Mouse (Mus musculus) testis, postnatal 14 days (tissue): Measurements from ENCODE around the gene Frg2f1.

Source experiments
- DNase-seq: peaks from one replicate; pipeline ENCODE4 v3.0.0; 2021; ENCODE audit warnings: low spot score

Frg2f1 gene

DNA sequence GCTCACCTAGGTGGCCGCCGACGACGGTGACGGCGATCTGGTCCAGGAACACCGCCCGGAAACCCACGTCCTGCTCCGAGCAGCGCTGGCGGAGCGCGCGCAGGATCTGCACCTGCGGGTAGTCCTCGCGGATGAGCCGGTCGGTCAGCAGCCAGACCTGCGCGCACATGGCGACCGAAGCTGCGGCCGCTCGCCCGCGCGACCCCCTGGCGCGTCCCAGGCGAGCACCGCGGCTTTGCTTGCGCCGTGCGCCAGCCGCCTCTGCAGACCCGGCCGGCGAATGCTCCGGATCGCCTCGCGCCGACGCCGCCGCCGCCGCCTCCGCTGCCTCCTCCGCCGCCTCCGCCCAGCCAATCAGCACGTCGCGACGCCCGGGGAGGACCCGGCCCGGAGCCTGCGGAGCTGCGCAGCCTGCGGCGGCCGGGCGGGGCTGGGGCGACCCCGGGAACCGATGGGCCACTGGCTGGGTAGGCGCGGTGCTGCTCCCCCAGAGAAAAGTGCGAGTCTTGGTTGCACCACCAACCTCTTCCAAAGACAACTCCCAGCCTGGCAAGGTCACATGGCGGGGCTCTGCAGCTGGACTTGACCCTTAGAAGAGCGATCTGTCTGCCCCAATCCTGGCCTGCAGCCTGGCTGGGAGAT lies 46.9 kb downstream of the Frg2f1 start, which contains the start of gene Rimkla:
Gene Rimkla (minus strand): TSS at position 338 of the 642 bp plus-strand sequence.
- peak; percentile 68 for DNase-seq

DNA sequence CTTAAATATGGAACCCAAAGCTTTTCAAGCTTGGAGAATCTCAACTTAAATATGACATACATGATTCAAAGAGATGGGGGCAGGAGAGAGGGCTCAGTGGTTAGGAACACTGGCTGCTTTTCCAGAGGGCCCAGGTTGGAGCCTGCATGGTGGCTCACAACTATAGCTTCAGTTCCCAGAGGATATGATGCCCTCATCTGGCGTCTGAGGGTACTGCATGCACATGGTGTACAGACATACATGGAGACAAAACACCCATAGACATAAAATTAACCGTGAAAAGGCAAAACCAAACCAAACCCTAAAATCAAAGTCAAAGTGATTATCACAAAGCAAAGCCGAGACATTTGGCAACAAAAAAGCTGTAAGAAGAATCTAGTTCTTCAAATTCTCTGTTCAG lies 48.5 kb downstream of the Frg2f1 start:
- peak; percentile 66 for DNase-seq

DNA sequence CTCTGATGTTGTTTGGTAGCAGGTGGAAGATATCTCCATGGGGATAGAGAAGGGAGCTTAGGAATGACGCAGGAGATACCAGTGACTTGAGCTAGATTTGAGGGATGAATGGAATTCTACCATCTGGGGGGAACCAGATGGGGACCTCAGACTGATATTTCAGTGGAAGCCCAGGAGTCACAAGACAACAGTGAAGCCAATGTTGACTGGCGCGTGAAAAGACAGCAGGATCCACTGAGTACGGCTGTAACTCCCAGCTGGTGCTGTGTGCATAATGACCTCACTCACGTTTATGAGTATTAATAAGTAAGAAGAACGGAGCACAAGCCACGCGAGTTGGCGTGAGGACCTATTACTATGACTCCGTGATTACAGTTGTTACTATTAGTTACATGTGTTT lies 49.7 kb downstream of the Frg2f1 start:
- no peak for DNase-seq

DNA sequence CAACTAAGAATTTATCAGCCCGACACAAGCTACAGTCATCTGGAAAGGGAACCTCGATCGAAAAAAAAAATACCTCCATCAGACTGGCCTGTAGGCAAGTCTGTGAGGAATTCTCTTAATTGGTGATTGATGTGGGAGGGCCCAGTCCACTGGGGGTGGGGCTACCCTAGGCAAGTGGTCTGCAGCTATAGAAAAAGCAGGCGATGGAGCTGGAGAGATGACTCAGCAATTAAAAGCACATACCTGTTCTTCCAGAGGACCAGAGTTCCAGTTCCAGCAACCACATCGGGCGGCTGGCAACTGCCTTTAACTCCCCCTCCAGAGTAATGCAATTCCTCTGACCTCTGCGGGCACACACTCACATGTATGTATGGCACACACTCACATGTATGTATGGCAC lies 54.4 kb downstream of the Frg2f1 start:
- no peak for DNase-seq

DNA sequence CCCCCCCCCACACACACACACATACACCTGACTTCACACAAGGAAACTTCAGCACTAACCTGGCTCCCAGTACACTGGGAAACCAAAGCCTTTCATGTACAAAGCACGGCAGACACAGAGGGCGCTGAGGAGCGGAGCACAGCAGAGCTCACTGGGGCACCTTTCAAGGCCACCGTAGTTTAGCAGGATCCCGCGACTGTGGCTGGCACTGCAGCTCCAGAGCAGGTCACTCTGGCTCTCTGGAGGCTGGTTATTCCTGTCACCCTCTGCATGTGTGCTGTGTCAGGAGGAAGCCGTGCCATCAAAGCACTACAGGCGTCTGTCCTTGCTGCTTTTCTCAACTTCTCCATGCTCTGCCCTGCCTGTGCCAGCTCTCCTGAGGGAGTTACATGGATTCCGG lies 56.3 kb downstream of the Frg2f1 start:
- no peak for DNase-seq
